Mouse (Mus musculus) midbrain, embryonic 15.5 days (tissue): ENCODE measurements around the gene Sox2. TPM values are rescaled to one million over a fixed set of nuclear protein-coding genes. Genes with fewer than 3 reads are reported as not detected.

Experiments used
- ATAC-seq: fragments of 200-750 bp; cut with Nextera tagmentation; replicated peaks from 2 replicates; pipeline ENCODE4 v1.8.0; 2017; ENCODE audit warnings: moderate TSS enrichment
- H3K27ac ChIP-seq: fragments of 300-500 bp; sonication (generic); 2 replicates; pipeline ENCODE4 v1.5.1; 2015; ENCODE audit warnings: mild to moderate bottlenecking, inconsistent platforms
- H3K27me3 ChIP-seq: fragments of 300-500 bp; sonication (generic); replicated peaks from 2 replicates; pipeline ENCODE4 v1.6.1; 2015; ENCODE audit warnings: inconsistent platforms
- H3K36me3 ChIP-seq: fragments of 300-500 bp; sonication (generic); replicated peaks from 2 replicates; pipeline ENCODE4 v1.6.1; 2015; ENCODE audit warnings: inconsistent platforms
- H3K4me1 ChIP-seq: fragments of 300-500 bp; sonication (generic); 2 replicates; pipeline ENCODE4 v1.6.1; 2015; ENCODE audit warnings: inconsistent platforms
- H3K4me2 ChIP-seq: fragments of 300-500 bp; sonication (generic); 2 replicates; pipeline ENCODE4 v1.6.1; 2015; ENCODE audit warnings: inconsistent platforms, mild to moderate bottlenecking, moderate library complexity
- H3K4me3 ChIP-seq: fragments of 300-500 bp; sonication (generic); 2 replicates; pipeline ENCODE4 v1.5.1; 2015; ENCODE audit warnings: mild to moderate bottlenecking, inconsistent platforms
- H3K9ac ChIP-seq: fragments of 300-500 bp; sonication (generic); 2 replicates; pipeline ENCODE4 v1.6.1; 2015; ENCODE audit warnings: mild to moderate bottlenecking, inconsistent platforms
- H3K9me3 ChIP-seq: fragments of 300-500 bp; sonication (generic); 2 replicates; pipeline ENCODE4 v1.6.1; 2016; ENCODE audit warnings: inconsistent platforms
- WGBS: fragments of 180-500 bp; shearing (Covaris S2); methylation state at CpG from one replicate; pipeline ENCODE4 v1.1.7; 2015; ENCODE audit warnings: mixed read lengths; 5-methylcytosine and 5-hydroxymethylcytosine counted together
- polyA plus RNA-seq: library from polyadenylated mRNA; unstranded; fragments of >200 nt; fragmentation: Nextera tagmentation; extraction: Ambion mirVana; gene quantifications from 2 replicates; pipeline ENCODE4 v1.2.1, GENCODE M21; 2015

Sox2 gene
- polyA plus RNA-seq, 1 experiment from 2014 or later: 20.7 TPM

GRCm38 (mm10) chr3:34637926-34638325 lies 12.3 kb upstream of the Sox2 start:
- H3K4me3 ChIP-seq: peak overlapping the region; percentile 27
- peaks cover 9% of the 10 kb centered on the region for H3K27me3 ChIP-seq
- H3K36me3 ChIP-seq: no peaks in the 10 kb centered on the region
- H3K9ac ChIP-seq: peak overlapping the region; percentile 17; the same call in 1 of the 2 replicates
- ATAC-seq: no peak; the same call in 1 of the 2 replicates
- peak overlapping the region; percentile 81 for H3K27ac ChIP-seq
- H3K4me2 ChIP-seq: peak overlapping the region; percentile 54
- peaks cover 36% of the 10 kb centered on the region for H3K4me1 ChIP-seq
- H3K9me3 ChIP-seq: no peaks in the 10 kb centered on the region
- 4% methylated on average over 5 of the region's 5 CpGs for WGBS

DNA sequence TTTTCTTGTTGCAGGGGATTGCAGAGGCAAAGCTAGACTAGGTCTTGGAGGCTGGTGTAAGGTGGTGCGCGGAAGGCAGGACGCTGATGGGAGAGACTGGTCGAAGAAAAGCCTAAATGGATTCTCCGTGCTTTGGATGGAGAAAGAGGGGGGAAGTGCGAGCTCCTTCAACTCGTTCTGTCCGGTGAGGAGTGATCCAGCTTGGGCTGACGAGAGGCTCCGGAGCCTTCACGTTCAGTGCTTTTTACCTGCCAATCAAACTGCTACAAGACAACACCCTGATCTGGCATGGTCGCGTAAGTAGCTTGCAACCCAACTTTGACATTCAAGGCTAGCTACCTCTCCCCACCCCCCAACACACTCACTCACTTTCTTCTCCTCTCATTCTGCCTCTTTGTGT lies 11.9 kb upstream of the Sox2 start:
- Histone ChIP-seq H3K4me2 (peak overlapping the region; percentile 54), H3K27ac (peak overlapping the region; percentile 81), H3K9me3 (no peaks in the 10 kb centered on the region), H3K36me3 (no peaks in the 10 kb centered on the region), H3K4me3 (peak overlapping the region; percentile 27), H3K4me1 (peaks cover 38% of the 10 kb centered on the region), H3K27me3 (peaks cover 11% of the 10 kb centered on the region), H3K9ac (peak overlapping the region; percentile 17; the same call in 1 of the 2 replicates)
- ATAC-seq: peak; percentile 38
- WGBS: 2% methylated on average over 13 of the region's 13 CpGs

GRCm38 (mm10) chr3:34639031-34639872 lies 11.0 kb upstream of the Sox2 start:
- Histone ChIP-seq H3K27me3 (peaks cover 19% of the 10 kb centered on the region), H3K9me3 (no peaks in the 10 kb centered on the region), H3K9ac (peak overlapping the region; percentile 19; the same call in 1 of the 2 replicates), H3K4me3 (peak overlapping the region; percentile 33), H3K27ac (peak overlapping the region; percentile 81), H3K4me1 (peaks cover 38% of the 10 kb centered on the region), H3K36me3 (no peaks in the 10 kb centered on the region), H3K4me2 (peak overlapping the region; percentile 54)
- WGBS: 3% methylated on average over 24 of the region's 24 CpGs
- ATAC-seq: peak; percentile 82

GRCm38 (mm10) chr3:34639873-34640270 lies 10.3 kb upstream of the Sox2 start:
- Histone ChIP-seq H3K9me3 (no peaks in the 10 kb centered on the region), H3K4me2 (peak overlapping the region; percentile 54), H3K27ac (peak overlapping the region; percentile 78), H3K27me3 (peaks cover 19% of the 10 kb centered on the region), H3K36me3 (no peaks in the 10 kb centered on the region), H3K4me3 (peak overlapping the region; percentile 33), H3K9ac (0 out of 2 replicates have a peak overlapping the region, but pooled peaks have one; percentile 19), H3K4me1 (peaks cover 38% of the 10 kb centered on the region)
- WGBS: 5% methylated on average over 10 of the region's 10 CpGs
- ATAC-seq: no peak; the same call in 1 of the 2 replicates

- peak overlapping the region; percentile 78; the same call in 1 of the 2 replicates for H3K27ac ChIP-seq
- ATAC-seq: no peak
- no peak overlapping the region for H3K9ac ChIP-seq
- WGBS: 9% methylated on average over 8 of the region's 8 CpGs
- H3K4me3 ChIP-seq: peak overlapping the region; percentile 33
- peaks cover 38% of the 10 kb centered on the region for H3K4me1 ChIP-seq
- peaks cover 16% of the 10 kb centered on the region for H3K27me3 ChIP-seq
- H3K4me2 ChIP-seq: peak overlapping the region; percentile 54
- no peaks in the 10 kb centered on the region for H3K36me3 ChIP-seq
- H3K9me3 ChIP-seq: no peaks in the 10 kb centered on the region
Observed at GRCm38 (mm10) chr3:34640276-34640675, 9.9 kb upstream of the Sox2 start.

GRCm38 (mm10) chr3:34640690-34641600 lies 9.3 kb upstream of the Sox2 start:
- Histone ChIP-seq H3K4me1 (peaks cover 38% of the 10 kb centered on the region), H3K27me3 (peaks cover 16% of the 10 kb centered on the region)
- 8% methylated on average over 33 of the region's 33 CpGs for WGBS

GRCm38 (mm10) chr3:34641756-34642497 lies 8.3 kb upstream of the Sox2 start:
- no peaks in the 10 kb centered on the region for H3K9me3 ChIP-seq
- H3K27me3 ChIP-seq: peaks cover 16% of the 10 kb centered on the region
- H3K36me3 ChIP-seq: no peaks in the 10 kb centered on the region
- no peak for ATAC-seq
- H3K27ac ChIP-seq: peak overlapping the region; percentile 74
- H3K4me3 ChIP-seq: peak overlapping the region; percentile 33
- 2% methylated on average over 38 of the region's 38 CpGs for WGBS
- H3K4me2 ChIP-seq: peak overlapping the region; percentile 54
- H3K4me1 ChIP-seq: peaks cover 46% of the 10 kb centered on the region
- peak overlapping the region; percentile 53 for H3K9ac ChIP-seq

More at GRCm38 (mm10) chr3:34640690-34641600, 9.3 kb upstream of the Sox2 start:
- no peaks in the 10 kb centered on the region for H3K9me3 ChIP-seq
- H3K9ac ChIP-seq: no peak overlapping the region
- peak overlapping the region; percentile 74 for H3K27ac ChIP-seq
- H3K4me2 ChIP-seq: peak overlapping the region; percentile 54
- no peaks in the 10 kb centered on the region for H3K36me3 ChIP-seq
- H3K4me3 ChIP-seq: peak overlapping the region; percentile 33
- no peak; the same call in 1 of the 2 replicates for ATAC-seq

DNA sequence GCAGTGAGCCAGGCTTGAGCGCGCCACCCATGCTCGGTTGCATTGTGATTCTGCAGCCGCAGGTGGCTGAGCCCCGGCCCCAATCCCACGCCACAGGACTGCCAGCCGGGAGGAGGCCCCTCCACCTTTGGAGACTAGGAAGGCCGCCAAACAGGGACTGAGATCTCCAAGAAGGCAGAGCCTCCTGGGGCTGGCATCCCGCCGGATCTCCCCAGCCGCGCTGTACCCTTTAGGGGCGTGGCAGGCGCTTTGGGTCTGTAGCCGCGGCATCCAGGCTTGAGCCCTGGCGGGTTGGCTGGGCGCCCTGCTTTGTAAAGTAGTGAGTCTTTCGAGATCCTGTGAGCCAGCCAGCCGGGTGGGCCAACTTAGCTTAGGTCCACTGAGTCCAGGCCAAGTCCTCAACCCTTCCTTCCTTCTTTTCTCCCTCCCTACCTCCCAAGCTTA lies 7.7 kb upstream of the Sox2 start:
- Histone ChIP-seq H3K4me1 (peaks cover 43% of the 10 kb centered on the region), H3K27me3 (peaks cover 16% of the 10 kb centered on the region)
- 1% methylated on average over 20 of the region's 20 CpGs for WGBS

GRCm38 (mm10) chr3:34643067-34643466 lies 7.1 kb upstream of the Sox2 start:
- Histone ChIP-seq H3K27me3 (peaks cover 16% of the 10 kb centered on the region), H3K9me3 (no peaks in the 10 kb centered on the region), H3K4me1 (peaks cover 43% of the 10 kb centered on the region), H3K27ac (peak overlapping the region; percentile 74), H3K4me2 (peak overlapping the region; percentile 54), H3K36me3 (no peaks in the 10 kb centered on the region), H3K9ac (no peak overlapping the region), H3K4me3 (no peak overlapping the region)
- no peak for ATAC-seq
- WGBS: 17% methylated on average over 5 of the region's 5 CpGs

More for the DNA sequence above, 7.7 kb upstream of the Sox2 start:
- peak; percentile 38 for ATAC-seq
- Histone ChIP-seq H3K4me3 (peak overlapping the region; percentile 33), H3K36me3 (no peaks in the 10 kb centered on the region), H3K9me3 (no peaks in the 10 kb centered on the region), H3K4me2 (peak overlapping the region; percentile 54), H3K9ac (peak overlapping the region; percentile 53; the same call in 1 of the 2 replicates), H3K27ac (peak overlapping the region; percentile 74)

- no peaks in the 10 kb centered on the region for H3K36me3 ChIP-seq
- no peaks in the 10 kb centered on the region for H3K9me3 ChIP-seq
- H3K4me1 ChIP-seq: peaks cover 41% of the 10 kb centered on the region
- H3K27me3 ChIP-seq: peaks cover 16% of the 10 kb centered on the region
- H3K9ac ChIP-seq: no peak overlapping the region
- no peak for ATAC-seq
- 20% methylated on average over 15 of the region's 15 CpGs for WGBS
- no peak overlapping the region for H3K4me3 ChIP-seq
- H3K27ac ChIP-seq: peak overlapping the region; percentile 74
- H3K4me2 ChIP-seq: peak overlapping the region; percentile 54
Observed at GRCm38 (mm10) chr3:34643536-34644115, 6.6 kb upstream of the Sox2 start.

GRCm38 (mm10) chr3:34646169-34646568 lies 4.0 kb upstream of the Sox2 start:
- Histone ChIP-seq H3K9me3 (no peaks in the 10 kb centered on the region), H3K27ac (0 out of 2 replicates have a peak overlapping the region, but pooled peaks have one; percentile 34), H3K9ac (no peak overlapping the region), H3K4me2 (peak overlapping the region; percentile 32), H3K4me3 (no peak overlapping the region), H3K36me3 (no peaks in the 10 kb centered on the region), H3K4me1 (peaks cover 47% of the 10 kb centered on the region), H3K27me3 (peaks cover 21% of the 10 kb centered on the region)
- no peak for ATAC-seq
- WGBS: 7% methylated on average over 10 of the region's 10 CpGs
